Mouse (Mus musculus) C2C12 (cell line): Measurements from ENCODE around the gene Acadl. TPM values are rescaled to one million over a fixed set of nuclear protein-coding genes. Genes with fewer than 3 reads are reported as not detected.

Experiments
- H3K27me3 ChIP-seq: one replicate; pipeline ENCODE4 v1.6.1; 2011; ENCODE audit not compliant: control insufficient read depth, insufficient read depth, insufficient read length
- H3K36me3 ChIP-seq: one replicate; pipeline ENCODE4 v1.6.1; 2011; ENCODE audit not compliant: control insufficient read depth, insufficient read depth
- H3K4me3 ChIP-seq: one replicate; pipeline ENCODE4 v1.5.1; 2011; ENCODE audit warnings: mild to moderate bottlenecking, control low read depth; ENCODE audit not compliant: poor library complexity, insufficient read depth, severe bottlenecking
- H3K79me2 ChIP-seq: one replicate; pipeline ENCODE4 v1.6.1; 2011; ENCODE audit not compliant: control insufficient read depth, insufficient read depth
- H3K79me3 ChIP-seq: one replicate; pipeline ENCODE4 v1.6.1; 2011; ENCODE audit warnings: low read depth, control low read depth
- H3ac ChIP-seq: one replicate; pipeline ENCODE3; 2011; ENCODE audit warnings: low read depth; ENCODE audit not compliant: control insufficient read depth, insufficient read length
- CEBPB ChIP-seq: IDR thresholded peaks from one replicate; pipeline ENCODE4 v1.6.1; 2011; ENCODE audit warnings: low read depth, mild to moderate bottlenecking, control low read depth, moderate library complexity
- CTCF ChIP-seq: IDR thresholded peaks from one replicate; pipeline ENCODE4 v1.5.1; 2011; ENCODE audit not compliant: control insufficient read depth, insufficient read depth, insufficient read length
- FOSL1 ChIP-seq: IDR thresholded peaks from one replicate; pipeline ENCODE4 v1.8.0; 2011; ENCODE audit warnings: mild to moderate bottlenecking, low read length; ENCODE audit not compliant: poor library complexity, insufficient read depth, severe bottlenecking
- MAX ChIP-seq: IDR thresholded peaks from one replicate; pipeline ENCODE4 v1.6.1; 2011; ENCODE audit warnings: mild to moderate bottlenecking, control low read depth
- MYOD1 ChIP-seq: IDR thresholded peaks from one replicate; pipeline ENCODE4 v1.6.1; 2011; ENCODE audit warnings: low read depth; ENCODE audit not compliant: control insufficient read depth, insufficient read length
- MYOG ChIP-seq: IDR thresholded peaks from one replicate; pipeline ENCODE4 v1.6.1; 2011; ENCODE audit not compliant: control insufficient read depth, insufficient read length; ENCODE audit errors: extremely low read depth
- USF1 ChIP-seq: IDR thresholded peaks from one replicate; pipeline ENCODE4 v1.6.1; 2011; ENCODE audit warnings: low read depth, mild to moderate bottlenecking, control low read depth, moderate library complexity
- long read RNA-seq, 2 experiments: library from polyadenylated mRNA; unstranded; transcript quantifications; one replicate each; pipeline ENCODE4 v2.0.0; 2019 to 2020
- polyA plus RNA-seq: library from polyadenylated mRNA; unstranded; fragments of >200 nt; fragmentation: generic; extraction: Trizol; gene quantifications from one replicate; pipeline ENCODE4 v1.2.1, GENCODE M21; 2012; ENCODE audit warnings: missing spikeins

Acadl gene
- polyA plus RNA-seq: 96.7 TPM
- long read RNA-seq, experiment 1, transcript Acadl-201 (11 exons, 1,916 nt): major isoform, 137 of 174 reads
- long read RNA-seq, experiment 1, partial matches to known transcripts: 16 of 174 reads
- long read RNA-seq, experiment 1, other reads (novel, unspliced or antisense): 21 of 174 reads
- long read RNA-seq, experiment 2, transcript Acadl-201 (11 exons, 1,916 nt): major isoform, 490 of 533 reads
- long read RNA-seq, experiment 2, partial matches to known transcripts: 6 of 533 reads
- long read RNA-seq, experiment 2, other reads (novel, unspliced or antisense): 37 of 533 reads

GRCm38 (mm10) chr1:66862712-66863511, at the start of gene Acadl:
Acadl (minus strand) TSS chr1:66863277.
- TF ChIP-seq MAX (no peak), MYOD1 (no peak), FOSL1 (no peak), MYOG (no peak), CEBPB (no peak), CTCF (no peak), USF1 (no peak)

GRCm38 (mm10) chr1:66912305-66912704, 49.2 kb upstream of the Acadl start:
- TF ChIP-seq MYOG: no peak
- TF ChIP-seq CTCF: no peak
- TF ChIP-seq MYOD1: no peak
- no peak for TF ChIP-seq CEBPB
- no peak for TF ChIP-seq FOSL1
- TF ChIP-seq USF1: no peak
- no peak for TF ChIP-seq MAX
- no peaks in the 10 kb centered on the region for H3K79me2 ChIP-seq
- H3ac ChIP-seq: no peak overlapping the region
- no peaks in the 10 kb centered on the region for H3K79me3 ChIP-seq
- no peaks in the 10 kb centered on the region for H3K27me3 ChIP-seq
- H3K4me3 ChIP-seq: no peak overlapping the region
- H3K36me3 ChIP-seq: no peaks in the 10 kb centered on the region

More at GRCm38 (mm10) chr1:66862712-66863511, at the start of gene Acadl:
- Histone ChIP-seq H3K79me3 (peaks cover 34% of the 10 kb centered on the region), H3K36me3 (peaks cover 8% of the 10 kb centered on the region), H3K79me2 (peaks cover 43% of the 10 kb centered on the region), H3K27me3 (no peaks in the 10 kb centered on the region), H3ac (peak within 1 kb of the TSS; percentile 96), H3K4me3 (peak within 1 kb of the TSS; percentile 53)

GRCm38 (mm10) chr1:66902566-66902965, 39.5 kb upstream of the Acadl start:
- Histone ChIP-seq H3K27me3 (no peaks in the 10 kb centered on the region), H3ac (no peak overlapping the region), H3K36me3 (no peaks in the 10 kb centered on the region), H3K4me3 (no peak overlapping the region), H3K79me3 (no peaks in the 10 kb centered on the region), H3K79me2 (no peaks in the 10 kb centered on the region)
- no peak for TF ChIP-seq FOSL1
- TF ChIP-seq MAX: no peak
- TF ChIP-seq CEBPB: no peak
- TF ChIP-seq MYOD1: no peak
- no peak for TF ChIP-seq MYOG
- TF ChIP-seq CTCF: no peak
- TF ChIP-seq USF1: no peak

GRCm38 (mm10) chr1:66900946-66901345, 37.9 kb upstream of the Acadl start:
- no peaks in the 10 kb centered on the region for H3K79me3 ChIP-seq
- no peak overlapping the region for H3K4me3 ChIP-seq
- no peaks in the 10 kb centered on the region for H3K36me3 ChIP-seq
- no peak overlapping the region for H3ac ChIP-seq
- no peaks in the 10 kb centered on the region for H3K27me3 ChIP-seq
- TF ChIP-seq MYOG (no peak), USF1 (no peak), MYOD1 (no peak), FOSL1 (no peak), CEBPB (no peak), CTCF (no peak), MAX (no peak)
- H3K79me2 ChIP-seq: no peaks in the 10 kb centered on the region

- Histone ChIP-seq H3K79me3 (no peaks in the 10 kb centered on the region), H3K36me3 (no peaks in the 10 kb centered on the region), H3K27me3 (no peaks in the 10 kb centered on the region), H3ac (no peak overlapping the region), H3K79me2 (no peaks in the 10 kb centered on the region), H3K4me3 (no peak overlapping the region)
- TF ChIP-seq MYOD1 (no peak), CEBPB (no peak), MYOG (no peak)
Measured at GRCm38 (mm10) chr1:66898261-66898660, 35.2 kb upstream of the Acadl start.

GRCm38 (mm10) chr1:66896556-66896955, 33.5 kb upstream of the Acadl start:
- TF ChIP-seq FOSL1 (no peak), USF1 (no peak), CEBPB (no peak), MYOD1 (no peak), MAX (no peak), CTCF (no peak), MYOG (no peak)

More at GRCm38 (mm10) chr1:66896556-66896955, 33.5 kb upstream of the Acadl start:
- Histone ChIP-seq H3K27me3 (no peaks in the 10 kb centered on the region), H3K79me2 (no peaks in the 10 kb centered on the region), H3K79me3 (no peaks in the 10 kb centered on the region), H3ac (no peak overlapping the region), H3K4me3 (no peak overlapping the region), H3K36me3 (no peaks in the 10 kb centered on the region)
